Mouse (Mus musculus) stomach, embryonic 16.5 days (tissue): Measurements from ENCODE around the gene Tent5b. TPM values are rescaled to one million over a fixed set of nuclear protein-coding genes. Genes with fewer than 3 reads are reported as not detected.

Source experiments
- ATAC-seq: fragments of 200-750 bp; cut with Nextera tagmentation; 2 replicates; pipeline ENCODE4 v1.8.0; 2017; ENCODE audit warnings: moderate number of reproducible peaks, moderate TSS enrichment; ENCODE audit not compliant: insufficient read depth, low FRiP score
- H3K27ac ChIP-seq: fragments of 300-500 bp; sonication (generic); 2 replicates; pipeline ENCODE4 v1.5.1; 2014; ENCODE audit warnings: low read length
- H3K27me3 ChIP-seq: fragments of 300-500 bp; sonication (generic); 2 replicates; pipeline ENCODE4 v1.6.1; 2014; ENCODE audit warnings: low read length, control low read depth, mixed read lengths; ENCODE audit not compliant: control insufficient read depth, insufficient read depth
- H3K36me3 ChIP-seq: fragments of 300-500 bp; sonication (generic); 2 replicates; pipeline ENCODE4 v1.6.1; 2014; ENCODE audit warnings: low read length; ENCODE audit not compliant: control insufficient read depth, insufficient read depth
- H3K4me1 ChIP-seq: fragments of 300-500 bp; sonication (generic); 2 replicates; pipeline ENCODE4 v1.6.1; 2014; ENCODE audit warnings: low read length, control low read depth, mixed read lengths; ENCODE audit not compliant: control insufficient read depth, insufficient read depth
- H3K4me2 ChIP-seq: fragments of 300-500 bp; sonication (generic); 2 replicates; pipeline ENCODE4 v1.6.1; 2014; ENCODE audit warnings: low read depth, low read length, mixed read lengths
- H3K4me3 ChIP-seq: fragments of 300-500 bp; sonication (generic); replicated peaks from 2 replicates; pipeline ENCODE4 v1.5.1; 2014; ENCODE audit warnings: mild to moderate bottlenecking, low read length
- H3K9ac ChIP-seq: fragments of 300-500 bp; sonication (generic); 2 replicates; pipeline ENCODE4 v1.6.1; 2014; ENCODE audit warnings: low read length
- H3K9me3 ChIP-seq: fragments of 300-500 bp; sonication (generic); replicated peaks from 2 replicates; pipeline ENCODE4 v1.6.1; 2016; ENCODE audit warnings: low read length, control low read depth; ENCODE audit not compliant: control insufficient read depth
- WGBS: fragments of 180-500 bp; shearing (Covaris S2); extraction: QIAGEN DNeasy Blood & Tissue Kit; methylation state at CpG from one replicate; pipeline ENCODE4 v1.1.7; 2014; 5-methylcytosine and 5-hydroxymethylcytosine counted together
- polyA plus RNA-seq: library from polyadenylated mRNA; unstranded; fragments of >200 nt; fragmentation: Nextera tagmentation; extraction: Ambion mirVana; gene quantifications from 2 replicates; pipeline ENCODE4 v1.2.1, GENCODE M21; 2015

The Tent5b gene
- polyA plus RNA-seq, 1 experiment from 2014 or later, result 7.9 TPM

- Histone ChIP-seq H3K36me3 (no peaks in the 10 kb centered on the region), H3K4me1 (0 out of 2 replicates have a peak, but pooled peaks cover 5% of the 10 kb centered on the region), H3K9ac (no peak overlapping the region), H3K27me3 (no peaks in the 10 kb centered on the region), H3K4me2 (no peak overlapping the region), H3K27ac (no peak overlapping the region), H3K4me3 (no peak overlapping the region), H3K9me3 (no peaks in the 10 kb centered on the region)
- no peak for ATAC-seq
- WGBS, result 40% methylated on average over 5 of the region's 5 CpGs
These were observed 19.1 kb upstream of the Tent5b start for GRCm38 (mm10) chr4:133460796-133461325.

GRCm38 (mm10) chr4:133461362-133461761 is 18.6 kb upstream of the Tent5b start:
- no peaks in the 10 kb centered on the region for H3K36me3 ChIP-seq
- H3K27me3 ChIP-seq, result no peaks in the 10 kb centered on the region
- 0 out of 2 replicates have a peak, but pooled peaks cover 5% of the 10 kb centered on the region for H3K4me1 ChIP-seq
- H3K27ac ChIP-seq, result no peak overlapping the region
- no peaks in the 10 kb centered on the region for H3K9me3 ChIP-seq
- no peak overlapping the region for H3K9ac ChIP-seq
- ATAC-seq, result no peak
- 59% methylated on average over 4 of the region's 4 CpGs for WGBS
- H3K4me3 ChIP-seq, result no peak overlapping the region
- no peak overlapping the region for H3K4me2 ChIP-seq

GRCm38 (mm10) chr4:133463184-133463583 is 16.7 kb upstream of the Tent5b start:
- Histone ChIP-seq H3K27ac (peak overlapping the region; percentile 46; the same call in 1 of the 2 replicates), H3K4me3 (no peak overlapping the region), H3K36me3 (no peaks in the 10 kb centered on the region), H3K4me2 (no peak overlapping the region), H3K9me3 (no peaks in the 10 kb centered on the region), H3K27me3 (no peaks in the 10 kb centered on the region), H3K4me1 (0 out of 2 replicates have a peak, but pooled peaks cover 5% of the 10 kb centered on the region), H3K9ac (no peak overlapping the region; the same call in 1 of the 2 replicates)
- no peak for ATAC-seq
- 48% methylated on average over 6 of the region's 6 CpGs for whole genome bisulfite sequencing

GRCm38 (mm10) chr4:133468080-133468479 is 11.9 kb upstream of the Tent5b start:
- peak overlapping the region; percentile 47 for H3K4me3 ChIP-seq
- no peaks in the 10 kb centered on the region for H3K36me3 ChIP-seq
- peaks cover 4% of the 10 kb centered on the region; the same call in 1 of the 2 replicates for H3K4me1 ChIP-seq
- 0 out of 2 replicates have a peak, but pooled peaks cover 2% of the 10 kb centered on the region for H3K9me3 ChIP-seq
- WGBS, result 1% methylated on average over 26 of the region's 27 CpGs
- H3K27me3 ChIP-seq, result peaks cover 3% of the 10 kb centered on the region; the same call in 1 of the 2 replicates
- no peak overlapping the region for H3K27ac ChIP-seq
- H3K4me2 ChIP-seq, result peak overlapping the region; percentile 70
- peak overlapping the region; percentile 71 for H3K9ac ChIP-seq
- peak; percentile 79; the same call in 1 of the 2 replicates for ATAC-seq

- no peak overlapping the region for H3K9ac ChIP-seq
- H3K4me1 ChIP-seq, result peaks cover 4% of the 10 kb centered on the region; the same call in 1 of the 2 replicates
- no peak for ATAC-seq
- H3K27me3 ChIP-seq, result peaks cover 3% of the 10 kb centered on the region; the same call in 1 of the 2 replicates
- peak overlapping the region; percentile 70 for H3K4me2 ChIP-seq
- H3K27ac ChIP-seq, result no peak overlapping the region
- H3K9me3 ChIP-seq, result 0 out of 2 replicates have a peak, but pooled peaks cover 2% of the 10 kb centered on the region
- H3K36me3 ChIP-seq, result no peaks in the 10 kb centered on the region
- 0 out of 2 replicates have a peak overlapping the region, but pooled peaks have one; percentile 11 for H3K4me3 ChIP-seq
- 18% methylated on average over 12 of the region's 12 CpGs for WGBS
These were observed 10.8 kb upstream of the Tent5b start for GRCm38 (mm10) chr4:133469122-133469521.

- H3K27ac ChIP-seq, result no peak overlapping the region
- 0 out of 2 replicates have a peak, but pooled peaks cover 2% of the 10 kb centered on the region for H3K9me3 ChIP-seq
- peaks cover 3% of the 10 kb centered on the region; the same call in 1 of the 2 replicates for H3K27me3 ChIP-seq
- no peak overlapping the region for H3K9ac ChIP-seq
- H3K36me3 ChIP-seq, result no peaks in the 10 kb centered on the region
- peaks cover 4% of the 10 kb centered on the region; the same call in 1 of the 2 replicates for H3K4me1 ChIP-seq
- no peak overlapping the region for H3K4me2 ChIP-seq
- ATAC-seq, result no peak
- 77% methylated on average over 7 of the region's 7 CpGs for WGBS
- no peak overlapping the region for H3K4me3 ChIP-seq
These were observed 8.7 kb upstream of the Tent5b start for GRCm38 (mm10) chr4:133471135-133471821.

- Histone ChIP-seq H3K27ac (no peak overlapping the region), H3K36me3 (no peaks in the 10 kb centered on the region), H3K27me3 (peaks cover under 1% of the 10 kb centered on the region; the same call in 1 of the 2 replicates), H3K9ac (no peak overlapping the region), H3K4me1 (peaks cover under 1% of the 10 kb centered on the region; the same call in 1 of the 2 replicates), H3K4me3 (no peak overlapping the region), H3K4me2 (no peak overlapping the region), H3K9me3 (0 out of 2 replicates have a peak, but pooled peaks cover 2% of the 10 kb centered on the region)
- 58% methylated on average over 2 of the region's 2 CpGs for WGBS
- no peak for ATAC-seq
These were observed 6.1 kb upstream of the Tent5b start for GRCm38 (mm10) chr4:133473833-133474232.

- H3K4me2 ChIP-seq, result peak overlapping the region; percentile 68
- no peak for ATAC-seq
- WGBS, result 4% methylated on average over 34 of the region's 34 CpGs
- peak overlapping the region; percentile 70 for H3K9ac ChIP-seq
- peak overlapping the region; percentile 54 for H3K4me3 ChIP-seq
- no peaks in the 10 kb centered on the region for H3K9me3 ChIP-seq
- H3K4me1 ChIP-seq, result peaks cover 22% of the 10 kb centered on the region
- H3K27me3 ChIP-seq, result peaks cover 10% of the 10 kb centered on the region
- no peaks in the 10 kb centered on the region for H3K36me3 ChIP-seq
- no peak overlapping the region for H3K27ac ChIP-seq
These were observed 229 bp downstream of the Tent5b start for GRCm38 (mm10) chr4:133480185-133480537.

GRCm38 (mm10) chr4:133480754-133481153 is 822 bp downstream of the Tent5b start:
- Histone ChIP-seq H3K27me3 (peaks cover 10% of the 10 kb centered on the region), H3K36me3 (no peaks in the 10 kb centered on the region), H3K9ac (0 out of 2 replicates have a peak overlapping the region, but pooled peaks have one; percentile 70), H3K4me1 (peaks cover 22% of the 10 kb centered on the region), H3K4me3 (peak overlapping the region; percentile 54), H3K9me3 (no peaks in the 10 kb centered on the region), H3K27ac (no peak overlapping the region), H3K4me2 (peak overlapping the region; percentile 68)
- ATAC-seq, result no peak
- WGBS, result 51% methylated on average over 6 of the region's 6 CpGs
